Mouse (Mus musculus) kidney, adult 8-10 months (tissue): ENCODE results near the gene Mcat.

Experiments
- DNase-seq, 2 experiments: peaks; one replicate each; pipeline ENCODE4 v3.0.0; 2022

Mcat gene

DNA sequence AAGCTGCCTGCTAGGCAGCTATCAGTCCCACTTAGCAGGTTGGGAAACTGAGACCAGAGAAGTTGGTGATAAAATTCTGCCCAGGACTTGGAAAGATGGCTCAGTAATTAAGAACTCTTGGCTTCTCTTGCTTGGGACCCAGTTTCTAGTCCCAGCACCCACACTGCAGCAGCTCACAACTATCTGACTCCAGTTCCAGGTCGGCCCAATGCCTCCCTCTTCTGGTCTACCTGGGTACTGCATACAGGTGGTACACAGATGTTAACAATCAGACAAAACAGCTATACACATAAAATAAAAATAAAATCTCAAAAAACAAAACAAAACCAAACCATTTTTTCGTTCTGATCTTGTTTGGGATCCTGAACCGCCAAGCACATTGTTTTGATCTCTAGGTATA, 63.2 kb downstream of the Mcat start:
- peak in 1 of 2 experiments; percentile 65 for DNase-seq

- no peak for DNase-seq
Measured at GRCm38 (mm10) chr15:83499211-83499755, 64.3 kb downstream of the Mcat start.

DNA sequence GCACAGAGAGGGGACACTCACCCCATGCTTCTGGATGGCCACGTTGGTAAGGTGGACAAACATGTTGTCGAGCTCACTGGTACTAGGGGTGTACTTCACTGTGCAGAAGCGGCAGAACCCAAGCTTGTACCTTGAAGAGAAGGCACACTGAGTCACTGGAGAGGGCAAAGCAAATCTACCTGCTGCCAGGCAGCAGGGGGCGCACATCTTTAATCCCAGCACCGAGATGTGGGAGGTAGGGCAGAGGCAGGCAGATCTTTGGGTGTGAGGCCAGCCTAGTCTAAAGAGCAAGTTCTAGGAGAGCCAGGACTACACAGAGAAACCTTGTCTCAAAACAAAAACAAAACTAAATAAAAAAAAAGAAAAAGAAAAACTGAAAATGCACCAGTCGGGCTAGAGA, 66.3 kb downstream of the Mcat start:
- DNase-seq: no peak
